Mouse (Mus musculus): Measurements from ENCODE around the gene Emc3. TPM values are rescaled to one million over a fixed set of nuclear protein-coding genes. Genes with fewer than 3 reads are reported as not detected.
A peak's percentile ranks its signal among the peaks of the same experiment; 100 is the strongest.

Gene Emc3
- polyA plus RNA-seq, 1 experiment = 59.7 TPM

- no peaks in the 10 kb centered on the region for H3K27me3 ChIP-seq (ENCODE audit: control insufficient read depth, insufficient read depth, low read length)
- H3K27ac ChIP-seq (ENCODE audit: control insufficient read depth, insufficient read depth, low read length) = no peak overlapping the region
- 3% methylated on average over 7 of the region's 7 CpGs for WGBS
- no peak overlapping the region for H3K4me3 ChIP-seq (ENCODE audit: control insufficient read depth, insufficient read depth, low read length)
- H3K4me1 ChIP-seq (replicated peaks; ENCODE audit: control insufficient read depth, insufficient read depth, low read length) = peaks cover 32% of the 10 kb centered on the region
- no peaks in the 10 kb centered on the region for H3K36me3 ChIP-seq (ENCODE audit: control insufficient read depth, insufficient read depth, low read length)
- peak; percentile 27 for DNase-seq
- no peak for TF ChIP-seq CTCF (IDR thresholded peaks at IDR 0.05; ENCODE audit: borderline replicate concordance, control insufficient read depth, extremely low read depth, insufficient read depth, low read length, poor library complexity)
- no peak for TF ChIP-seq POLR2A (IDR thresholded peaks at IDR 0.05; ENCODE audit: control insufficient read depth, extremely low read depth, insufficient read depth, low read length, poor library complexity)
These were observed 44.3 kb downstream of the Emc3 start for GRCm38 (mm10) chr6:113487125-113487576.

- TF ChIP-seq POLR2A (IDR thresholded peaks at IDR 0.05; ENCODE audit: control insufficient read depth, extremely low read depth, insufficient read depth, low read length, poor library complexity) = no peak
- TF ChIP-seq CTCF (IDR thresholded peaks at IDR 0.05; ENCODE audit: borderline replicate concordance, control insufficient read depth, extremely low read depth, insufficient read depth, low read length, poor library complexity) = no peak
- H3K27ac ChIP-seq (ENCODE audit: control insufficient read depth, insufficient read depth, low read length) = peak overlapping the region; percentile 25; the same call in 1 of the 2 replicates
- H3K27me3 ChIP-seq (ENCODE audit: control insufficient read depth, insufficient read depth, low read length) = no peaks in the 10 kb centered on the region
- peaks cover 29% of the 10 kb centered on the region for H3K4me1 ChIP-seq (replicated peaks; ENCODE audit: control insufficient read depth, insufficient read depth, low read length)
- no peaks in the 10 kb centered on the region for H3K36me3 ChIP-seq (ENCODE audit: control insufficient read depth, insufficient read depth, low read length)
- DNase-seq = peak; percentile 21
- H3K4me3 ChIP-seq (ENCODE audit: control insufficient read depth, insufficient read depth, low read length) = peak overlapping the region; percentile 70
- 22% methylated on average over 10 of the region's 10 CpGs for WGBS
These were observed 47.7 kb downstream of the Emc3 start for GRCm38 (mm10) chr6:113483729-113484128.

- peak within 1 kb of the TSS; percentile 25; the same call in 1 of the 2 replicates for H3K27ac ChIP-seq (ENCODE audit: control insufficient read depth, insufficient read depth, low read length)
- H3K36me3 ChIP-seq (ENCODE audit: control insufficient read depth, insufficient read depth, low read length) = no peaks in the 10 kb centered on the region
- DNase-seq = peak; percentile 92
- peaks cover 26% of the 10 kb centered on the region for H3K4me1 ChIP-seq (replicated peaks; ENCODE audit: control insufficient read depth, insufficient read depth, low read length)
- WGBS = under 1% methylated on average over 26 of the region's 26 CpGs
- H3K27me3 ChIP-seq (ENCODE audit: control insufficient read depth, insufficient read depth, low read length) = no peaks in the 10 kb centered on the region
- H3K4me3 ChIP-seq (ENCODE audit: control insufficient read depth, insufficient read depth, low read length) = peak within 1 kb of the TSS; percentile 70
- TF ChIP-seq CTCF (IDR thresholded peaks at IDR 0.05; ENCODE audit: borderline replicate concordance, control insufficient read depth, extremely low read depth, insufficient read depth, low read length, poor library complexity) = no peak
- TF ChIP-seq POLR2A (IDR thresholded peaks at IDR 0.05; ENCODE audit: control insufficient read depth, extremely low read depth, insufficient read depth, low read length, poor library complexity) = peak; percentile 25; the same call in 1 of the 2 replicates
These were observed 48.3 kb downstream of the Emc3 start, which contains the start of gene Creld1 for GRCm38 (mm10) chr6:113483100-113483615. Creld1 (plus strand) TSS chr6:113483297.

GRCm38 (mm10) chr6:113482477-113483099 lies 48.9 kb downstream of the Emc3 start:
- TF ChIP-seq CTCF (IDR thresholded peaks at IDR 0.05; ENCODE audit: borderline replicate concordance, control insufficient read depth, extremely low read depth, insufficient read depth, low read length, poor library complexity) (no peak), POLR2A (IDR thresholded peaks at IDR 0.05; ENCODE audit: control insufficient read depth, extremely low read depth, insufficient read depth, low read length, poor library complexity) (no peak)
- H3K36me3 ChIP-seq (ENCODE audit: control insufficient read depth, insufficient read depth, low read length) = no peaks in the 10 kb centered on the region
- peak overlapping the region; percentile 70 for H3K4me3 ChIP-seq (ENCODE audit: control insufficient read depth, insufficient read depth, low read length)
- H3K4me1 ChIP-seq (replicated peaks; ENCODE audit: control insufficient read depth, insufficient read depth, low read length) = peaks cover 21% of the 10 kb centered on the region
- H3K27me3 ChIP-seq (ENCODE audit: control insufficient read depth, insufficient read depth, low read length) = no peaks in the 10 kb centered on the region
- H3K27ac ChIP-seq (ENCODE audit: control insufficient read depth, insufficient read depth, low read length) = peak overlapping the region; percentile 8; the same call in 1 of the 2 replicates
- no peak for DNase-seq
- WGBS = 3% methylated on average over 63 of the region's 65 CpGs

- H3K36me3 ChIP-seq (ENCODE audit: control insufficient read depth, insufficient read depth, low read length) = no peaks in the 10 kb centered on the region
- no peak for DNase-seq
- no peak overlapping the region for H3K27ac ChIP-seq (ENCODE audit: control insufficient read depth, insufficient read depth, low read length)
These were observed 50.7 kb downstream of the Emc3 start for GRCm38 (mm10) chr6:113480555-113481373.

GRCm38 (mm10) chr6:113478906-113479305 lies 52.5 kb downstream of the Emc3 start:
- Histone ChIP-seq H3K27ac (ENCODE audit: control insufficient read depth, insufficient read depth, low read length) (no peak overlapping the region), H3K4me1 (replicated peaks; ENCODE audit: control insufficient read depth, insufficient read depth, low read length) (peaks cover 12% of the 10 kb centered on the region), H3K36me3 (ENCODE audit: control insufficient read depth, insufficient read depth, low read length) (no peaks in the 10 kb centered on the region), H3K27me3 (ENCODE audit: control insufficient read depth, insufficient read depth, low read length) (no peaks in the 10 kb centered on the region), H3K4me3 (ENCODE audit: control insufficient read depth, insufficient read depth, low read length) (no peak overlapping the region)
- WGBS = 95% methylated on average over 10 of the region's 10 CpGs
- no peak for DNase-seq
- TF ChIP-seq CTCF (IDR thresholded peaks at IDR 0.05; ENCODE audit: borderline replicate concordance, control insufficient read depth, extremely low read depth, insufficient read depth, low read length, poor library complexity) (no peak), POLR2A (IDR thresholded peaks at IDR 0.05; ENCODE audit: control insufficient read depth, extremely low read depth, insufficient read depth, low read length, poor library complexity) (no peak)

More at GRCm38 (mm10) chr6:113480555-113481373, 50.7 kb downstream of the Emc3 start:
- Histone ChIP-seq H3K4me1 (replicated peaks; ENCODE audit: control insufficient read depth, insufficient read depth, low read length) (peaks cover 13% of the 10 kb centered on the region), H3K4me3 (ENCODE audit: control insufficient read depth, insufficient read depth, low read length) (no peak overlapping the region), H3K27me3 (ENCODE audit: control insufficient read depth, insufficient read depth, low read length) (no peaks in the 10 kb centered on the region)
- TF ChIP-seq CTCF (IDR thresholded peaks at IDR 0.05; ENCODE audit: borderline replicate concordance, control insufficient read depth, extremely low read depth, insufficient read depth, low read length, poor library complexity) (no peak), POLR2A (IDR thresholded peaks at IDR 0.05; ENCODE audit: control insufficient read depth, extremely low read depth, insufficient read depth, low read length, poor library complexity) (no peak)
- 91% methylated on average over 18 of the region's 18 CpGs for WGBS

Measured in thymus, adult 2 months (tissue).